Mouse (Mus musculus): ENCODE measurements around the gene Kifap3. TPM values are rescaled to one million over a fixed set of nuclear protein-coding genes. Genes with fewer than 3 reads are reported as not detected.

The Kifap3 gene
- polyA plus RNA-seq, 1 experiment from 2014 or later: 10.6 TPM

- Histone ChIP-seq H3K9ac (ENCODE audit: low read length) (no peak overlapping the region), H3K4me3 (ENCODE audit: low read depth, low read length) (no peak overlapping the region), H3K4me2 (replicated peaks; ENCODE audit: low read depth) (no peak overlapping the region), H3K36me3 (ENCODE audit: control insufficient read depth, insufficient read depth, low read length) (no peaks in the 10 kb centered on the region), H3K27me3 (ENCODE audit: control insufficient read depth, insufficient read depth, low read length) (no peaks in the 10 kb centered on the region), H3K4me1 (replicated peaks; ENCODE audit: control insufficient read depth, insufficient read depth) (no peaks in the 10 kb centered on the region), H3K27ac (replicated peaks) (no peak overlapping the region), H3K9me3 (ENCODE audit: control insufficient read depth, low read length) (no peaks in the 10 kb centered on the region)
- no peak for DNase-seq (ENCODE audit: low spot score)
- TF ChIP-seq CTCF (IDR thresholded peaks at IDR 0.05; ENCODE audit: low read depth) (no peak), EP300 (optimal IDR thresholded peaks at IDR 0.05) (no peak)
- ATAC-seq (ENCODE audit: low FRiP score, low TSS enrichment): no peak
- WGBS: 84% methylated on average over 10 of the region's 10 CpGs
These were observed 184.8 kb downstream of the Kifap3 start for GRCm38 (mm10) chr1:163964008-163964689.

Other genes starting within 250 kb of the Kifap3 start
- not detected in 2 replicates for gene Mettl11b, start 54.4 kb upstream of the Kifap3 start, polyA plus RNA-seq (2015; fragmentation: Nextera tagmentation; extraction: Ambion mirVana)
- gene Scyl3, start 149.5 kb downstream of the Kifap3 start, polyA plus RNA-seq (2015; fragmentation: Nextera tagmentation; extraction: Ambion mirVana): 10.6 and 12.0 TPM in 2 replicates
- gene BC055324, start 215.2 kb downstream of the Kifap3 start, polyA plus RNA-seq (2015; fragmentation: Nextera tagmentation; extraction: Ambion mirVana): 2.9 and 3.4 TPM in 2 replicates
- gene Mettl18, start 215.3 kb downstream of the Kifap3 start, polyA plus RNA-seq (2015; fragmentation: Nextera tagmentation; extraction: Ambion mirVana): 6.7 and 6.9 TPM in 2 replicates

Measured in stomach, postnatal 0 days (tissue).